Mouse (Mus musculus) MEL (cell line): ENCODE measurements at regions not wholly inside any gene's neighbourhood (a gene's known extent, or its start where the extent isn't known, plus 50 kb on each side); places are given as distances from the start of the nearest gene placed in this dataset.

ENCODE experiments used
- DNase-seq: peaks from one replicate; pipeline ENCODE4 v3.0.0; 2011; ENCODE audit warnings: low read depth, low spot score
- H3K27ac ChIP-seq: 2 replicates; pipeline ENCODE4 v1.5.1; 2012; ENCODE audit warnings: low read depth, mild to moderate bottlenecking, control low read depth, low read length, moderate library complexity; ENCODE audit not compliant: control insufficient read depth
- H3K27me3 ChIP-seq, 2 experiments: fragments of 150-350 bp in 1 of 2; sonication (generic) in 1 of 2; 2 replicates each; pipeline ENCODE4 v1.6.1; 2012; ENCODE audit warnings: low read length in 2 of 2, mild to moderate bottlenecking in 2 of 2, improper control_type of control experiment in 1 of 2, moderate library complexity in 1 of 2; ENCODE audit not compliant: insufficient read depth in 2 of 2, control insufficient read depth in 1 of 2
- H3K36me3 ChIP-seq, 2 experiments: 2 replicates each; pipeline ENCODE4 v1.6.1; 2012 to 2014; ENCODE audit warnings: low read length in 2 of 2, improper control_type of control experiment in 1 of 2, inconsistent platforms in 1 of 2, mild to moderate bottlenecking in 1 of 2; ENCODE audit not compliant: insufficient read depth in 2 of 2, control insufficient read depth in 1 of 2
- H3K4me1 ChIP-seq, 2 experiments: fragments of 150-350 bp in 1 of 2; sonication (generic) in 1 of 2; 2 replicates each; pipeline ENCODE4 v1.6.1; 2012; ENCODE audit warnings: low read length in 2 of 2, improper control_type of control experiment in 1 of 2, mild to moderate bottlenecking in 1 of 2; ENCODE audit not compliant: insufficient read depth in 2 of 2, control insufficient read depth in 1 of 2
- H3K4me3 ChIP-seq, 2 experiments: fragments of 150-350 bp in 1 of 2; sonication (generic) in 1 of 2; 2 replicates each; pipeline ENCODE4 v1.5.1; 2012; ENCODE audit warnings: low read depth in 2 of 2, low read length in 2 of 2, mild to moderate bottlenecking in 2 of 2, moderate library complexity in 2 of 2, control low read depth in 1 of 2, improper control_type of control experiment in 1 of 2; ENCODE audit not compliant: control insufficient read depth in 1 of 2, insufficient read depth in 1 of 2
- H3K79me2 ChIP-seq: 2 replicates; pipeline ENCODE4 v1.6.1; 2012; ENCODE audit warnings: mild to moderate bottlenecking, low read length, moderate library complexity; ENCODE audit not compliant: control insufficient read depth, poor library complexity, insufficient read depth
- H3K9ac ChIP-seq: 2 replicates; pipeline ENCODE4 v1.6.1; 2012; ENCODE audit warnings: low read depth, mild to moderate bottlenecking, control low read depth, low read length, moderate library complexity; ENCODE audit not compliant: control insufficient read depth, poor library complexity, severe bottlenecking
- H3K9me3 ChIP-seq: fragments of 150-350 bp; sonication (generic); replicated peaks from 2 replicates; pipeline ENCODE4 v1.6.1; 2012; ENCODE audit warnings: mild to moderate bottlenecking, low read length, improper control_type of control experiment, moderate library complexity; ENCODE audit not compliant: insufficient read depth
- CHD1 ChIP-seq: IDR thresholded peaks from 2 replicates; pipeline ENCODE4 v1.6.1; 2012; ENCODE audit warnings: low read depth, mild to moderate bottlenecking, inconsistent platforms, low read length, improper control_type of control experiment
- CTCF ChIP-seq, 3 experiments: IDR thresholded peaks in 2 of 3; conservative IDR thresholded peaks in 1 of 3; 2 replicates each; pipeline ENCODE4 v1.5.1; 2011 to 2012; ENCODE audit warnings: low read length in 3 of 3, low read depth in 2 of 3, mild to moderate bottlenecking in 2 of 3, improper control_type of control experiment in 1 of 3, inconsistent platforms in 1 of 3, mixed read lengths in 1 of 3, moderate library complexity in 1 of 3; ENCODE audit not compliant: control insufficient read depth in 1 of 3, insufficient read depth in 1 of 3, poor library complexity in 1 of 3, severe bottlenecking in 1 of 3
- E2F4 ChIP-seq: IDR thresholded peaks from 2 replicates; pipeline ENCODE4 v1.6.1; 2011; ENCODE audit warnings: low read depth, low read length, improper control_type of control experiment, borderline replicate concordance
- ETS1 ChIP-seq: IDR thresholded peaks from 2 replicates; pipeline ENCODE4 v1.6.1; 2012; ENCODE audit warnings: low read depth, mild to moderate bottlenecking, inconsistent platforms, low read length, improper control_type of control experiment, moderate library complexity
- MYC ChIP-seq: IDR thresholded peaks from 2 replicates; pipeline ENCODE4 v1.6.1; 2011; ENCODE audit warnings: low read depth, mild to moderate bottlenecking, low read length, improper control_type of control experiment, moderate library complexity
- NRF1 ChIP-seq: IDR thresholded peaks from 2 replicates; pipeline ENCODE4 v1.6.1; 2014; ENCODE audit warnings: low read depth, mild to moderate bottlenecking, inconsistent platforms, low read length, improper control_type of control experiment, moderate library complexity; ENCODE audit not compliant: poor library complexity, insufficient read depth, severe bottlenecking
- POLR2AphosphoS2 ChIP-seq: IDR thresholded peaks from 2 replicates; pipeline ENCODE4 v1.6.1; 2011; ENCODE audit warnings: low read length, improper control_type of control experiment
- POLR2AphosphoS5 ChIP-seq: IDR thresholded peaks from 2 replicates; pipeline ENCODE4 v1.6.1; 2012; ENCODE audit warnings: low read depth, borderline replicate concordance, mild to moderate bottlenecking, inconsistent platforms, low read length, moderate library complexity, mixed read lengths
- SMC3 ChIP-seq: IDR thresholded peaks from 2 replicates; pipeline ENCODE4 v1.6.1; 2011; ENCODE audit warnings: low read depth, low read length, improper control_type of control experiment
- TAL1 ChIP-seq: IDR thresholded peaks from 2 replicates; pipeline ENCODE4 v1.6.1; 2012; ENCODE audit warnings: mild to moderate bottlenecking, inconsistent platforms, low read length, moderate library complexity, mixed read lengths
- ZNF384 ChIP-seq: IDR thresholded peaks from 2 replicates; pipeline ENCODE4 v1.6.1; 2012; ENCODE audit warnings: low read depth, mild to moderate bottlenecking, inconsistent platforms, low read length, improper control_type of control experiment

GRCm38 (mm10) chr3:103408724-103409123, 129.6 kb downstream of the Trim33 start:
- H3K9me3 ChIP-seq = no peaks in the 10 kb centered on the region
- H3K4me3 ChIP-seq = no peak overlapping the region
- no peak overlapping the region for H3K9ac ChIP-seq
- no peak for DNase-seq
- peaks cover 6 to 13% of the 10 kb centered on the region in 2 experiments for H3K27me3 ChIP-seq
- no peaks in the 10 kb centered on the region for H3K79me2 ChIP-seq
- H3K36me3 ChIP-seq = no peaks in the 10 kb centered on the region
- no peak overlapping the region for H3K27ac ChIP-seq
- no peak for TF ChIP-seq E2F4
- TF ChIP-seq ZNF384 = peak; percentile 66
- peak in 2 of 3 experiments; percentile 18 to 19; a peak in 2 of 6 replicates for TF ChIP-seq CTCF (IDR thresholded peaks at IDR 0.05 in 2 of 3, conservative IDR thresholded peaks at IDR 0.05 in 1 of 3; ENCODE audit: control insufficient read depth in 1 of 3, insufficient read depth in 1 of 3, low read depth in 2 of 3, low read length in 3 of 3, poor library complexity in 1 of 3, severe bottlenecking in 1 of 3)
- no peaks in the 10 kb centered on the region for H3K4me1 ChIP-seq

GRCm38 (mm10) chr3:103412247-103412646, 133.2 kb downstream of the Trim33 start:
- no peak overlapping the region for H3K9ac ChIP-seq
- no peak for TF ChIP-seq CHD1
- no peak for TF ChIP-seq NRF1
- TF ChIP-seq ETS1 = no peak
- no peak for TF ChIP-seq POLR2AphosphoS5
- TF ChIP-seq MYC = no peak
- TF ChIP-seq POLR2AphosphoS2 = no peak
- no peak for TF ChIP-seq SMC3
- peaks cover 6 to 9% of the 10 kb centered on the region in 2 experiments for H3K27me3 ChIP-seq
- H3K4me3 ChIP-seq = no peak overlapping the region
- no peaks in the 10 kb centered on the region for H3K36me3 ChIP-seq
- no peaks in the 10 kb centered on the region for H3K4me1 ChIP-seq
- no peaks in the 10 kb centered on the region for H3K9me3 ChIP-seq
- H3K27ac ChIP-seq = no peak overlapping the region
- H3K79me2 ChIP-seq = no peaks in the 10 kb centered on the region
- DNase-seq = no peak

- Histone ChIP-seq H3K27ac (no peak overlapping the region), H3K9me3 (no peaks in the 10 kb centered on the region)
- no peak for TF ChIP-seq TAL1
- TF ChIP-seq, all 39 proteins: peak for 0
- Histone ChIP-seq H3K27me3 (peaks cover 6 to 11% of the 10 kb centered on the region in 2 experiments), H3K36me3 (no peaks in the 10 kb centered on the region), H3K79me2 (no peaks in the 10 kb centered on the region), H3K4me1 (no peaks in the 10 kb centered on the region), H3K4me3 (no peak overlapping the region), H3K9ac (no peak overlapping the region)
- no peak for DNase-seq
These were observed 136.1 kb downstream of the Trim33 start for GRCm38 (mm10) chr3:103415051-103415695.
